Mouse (Mus musculus): ENCODE measurements around the gene Esp16.
"Not testable (repeated sequence)": the region's sequence is repeated elsewhere in the genome, so short reads cannot be mapped to it uniquely, and the experiment has no call there.

Gene Esp16

DNA sequence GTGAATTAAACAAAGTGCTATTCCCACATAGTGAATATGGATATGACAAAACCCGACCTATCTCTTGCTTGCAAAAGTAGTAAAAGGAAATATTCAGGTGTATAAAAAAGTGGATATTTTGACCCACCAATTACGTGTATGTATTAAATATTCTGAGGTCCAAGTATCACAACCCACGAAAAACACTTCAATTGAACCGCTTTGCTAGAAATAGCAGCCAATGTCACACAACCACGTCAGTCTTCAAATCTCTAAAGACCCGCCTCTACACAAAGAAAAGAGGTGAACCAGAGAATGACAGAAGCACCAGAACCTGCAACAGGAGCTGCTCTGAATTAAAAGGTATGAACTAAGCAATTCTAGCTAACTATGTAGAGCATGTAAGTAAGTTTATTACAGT is at the start of gene Esp16:
Gene Esp16, plus strand, starts transcription at position 301 of the 400 bp plus-strand sequence.
- not testable (repeated sequence) for DNase-seq (ENCODE audit: low read depth, low spot score)

DNA sequence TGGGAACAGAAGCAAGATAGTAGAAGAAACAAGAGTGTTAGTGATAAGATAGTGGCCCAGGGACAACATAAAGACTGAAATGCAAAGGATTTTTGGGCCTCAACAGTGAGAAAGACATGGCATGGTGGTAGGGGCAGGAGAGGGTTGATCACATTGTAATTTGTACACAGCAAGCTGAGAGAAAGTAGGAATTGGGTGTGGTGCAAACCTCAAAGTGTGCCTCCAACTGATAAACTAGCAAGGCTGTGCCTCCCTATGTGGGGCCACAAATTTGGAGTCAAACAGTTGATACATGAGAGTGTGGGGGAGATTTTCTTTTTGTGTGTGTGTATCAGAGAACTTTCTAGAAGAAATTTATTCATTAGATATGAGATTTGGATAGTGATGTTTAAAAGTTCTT is 37.9 kb upstream of the Esp16 start:
- not testable (repeated sequence) for DNase-seq (ENCODE audit: low read depth, low spot score)

Data from R1 (cell line).